8 mouse cellular contexts compared by ENCODE assay signal in the genomic region with DNA sequence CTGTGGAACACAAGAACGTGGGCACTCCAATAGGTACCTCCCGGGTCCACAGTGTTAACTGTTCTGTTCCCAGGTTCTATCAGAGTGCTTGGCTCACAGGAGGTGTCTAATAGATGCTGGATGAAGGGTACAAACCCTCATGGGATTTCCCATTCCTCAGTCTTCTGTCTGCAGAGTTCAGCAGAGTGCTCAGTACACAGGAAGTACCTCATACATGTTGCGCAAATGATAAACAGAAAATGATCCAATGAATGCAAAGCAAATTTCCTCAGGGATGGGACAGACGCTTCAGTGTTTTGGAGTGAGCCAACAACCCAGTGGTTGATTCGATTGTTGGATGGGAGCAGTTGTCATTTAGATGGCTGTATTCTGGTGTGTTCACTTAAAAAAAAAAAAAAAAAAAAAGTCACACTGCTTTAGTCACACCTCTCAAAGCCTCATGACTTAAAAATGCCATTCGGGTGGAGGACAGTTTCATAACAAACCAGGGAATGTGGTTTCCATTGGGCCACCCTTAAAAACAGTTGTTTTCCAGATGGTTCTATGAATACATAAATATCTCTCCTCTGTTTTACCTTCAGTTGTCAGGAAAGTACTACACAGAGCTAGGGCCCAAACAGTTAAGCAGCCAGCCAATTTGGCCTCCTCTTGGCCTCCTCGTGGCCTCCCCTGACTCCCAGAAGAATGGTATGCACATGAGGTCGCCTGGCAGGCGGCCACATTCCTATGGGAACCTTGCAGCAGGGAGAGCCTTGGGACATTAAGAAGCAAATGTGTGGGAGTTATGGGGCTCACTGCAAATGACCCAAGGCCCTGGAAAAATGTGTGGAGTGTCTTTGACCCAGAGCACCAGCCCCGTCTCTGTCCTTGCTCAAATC.
DNase-seq lines count a peak whose midpoint lies in the region; ATAC-seq lines count a peak whose summit lies in the region.

No protein-coding gene starts in this region.

- no peak overlapping the region for H3K9ac ChIP-seq in embryonic facial prominence, embryonic 12.5 days
- no peak overlapping the region for H3K9ac ChIP-seq in intestine, embryonic 15.5 days

- H3K4me2 ChIP-seq in embryonic facial prominence, embryonic 12.5 days (replicated peaks): no peak overlapping the region
- H3K4me2 ChIP-seq in intestine, embryonic 15.5 days (replicated peaks): no peak overlapping the region

- no peaks in the 10 kb centered on the region for H3K4me1 ChIP-seq in embryonic facial prominence, embryonic 12.5 days
- 0 out of 2 replicates have a peak, but pooled peaks cover 3% of the 10 kb centered on the region for H3K4me1 ChIP-seq in embryonic facial prominence, embryonic 10.5 days
- H3K4me1 ChIP-seq in intestine, embryonic 15.5 days (replicated peaks): no peaks in the 10 kb centered on the region

- no peak for DNase-seq in embryonic facial prominence, embryonic 10.5 days (ENCODE audit: low spot score)
- DNase-seq in embryo, embryonic 10.5 days (ENCODE audit: low spot score): peak; percentile 19
- peak; percentile 58 for DNase-seq in lung, postnatal 14 days
- no peak for DNase-seq in left cerebral cortex, adult 11 months (ENCODE audit: low spot score)
- DNase-seq in left cerebral cortex, adult 9 months (ENCODE audit: low spot score in 2 of 2): no peak
- no peak for DNase-seq in frontal cortex, postnatal 25 days (ENCODE audit: low spot score in 2 of 2)

- 55% methylated on average over 10 of the region's 10 CpGs for WGBS in embryonic facial prominence, embryonic 12.5 days
- 67% methylated on average over 10 of the region's 10 CpGs for WGBS in embryonic facial prominence, embryonic 10.5 days
- 58% methylated on average over 10 of the region's 10 CpGs for WGBS in intestine, embryonic 15.5 days

- H3K27me3 ChIP-seq in embryonic facial prominence, embryonic 12.5 days: no peaks in the 10 kb centered on the region
- H3K27me3 ChIP-seq in embryonic facial prominence, embryonic 10.5 days (replicated peaks; ENCODE audit: low read depth, poor library complexity, severe bottlenecking): no peaks in the 10 kb centered on the region
- H3K27me3 ChIP-seq in intestine, embryonic 15.5 days (replicated peaks): no peaks in the 10 kb centered on the region

- no peaks in the 10 kb centered on the region for H3K36me3 ChIP-seq in embryonic facial prominence, embryonic 12.5 days
- H3K36me3 ChIP-seq in embryonic facial prominence, embryonic 10.5 days (replicated peaks): no peaks in the 10 kb centered on the region
- no peaks in the 10 kb centered on the region for H3K36me3 ChIP-seq in intestine, embryonic 15.5 days

- no peak for ATAC-seq in embryonic facial prominence, embryonic 12.5 days (ENCODE audit: insufficient number of reproducible peaks, insufficient read depth, low FRiP score, low TSS enrichment)
- 0 out of 2 replicates have a peak, but pooled peaks have one; percentile 39 for ATAC-seq in intestine, embryonic 15.5 days

- H3K4me3 ChIP-seq in embryonic facial prominence, embryonic 12.5 days: no peak overlapping the region
- H3K4me3 ChIP-seq in embryonic facial prominence, embryonic 10.5 days: no peak overlapping the region
- no peak overlapping the region for H3K4me3 ChIP-seq in intestine, embryonic 15.5 days (replicated peaks)

- H3K27ac ChIP-seq in embryonic facial prominence, embryonic 12.5 days: 0 out of 2 replicates have a peak overlapping the region, but pooled peaks have one; percentile 51
- H3K27ac ChIP-seq in embryonic facial prominence, embryonic 10.5 days (replicated peaks): no peak overlapping the region
- no peak overlapping the region for H3K27ac ChIP-seq in intestine, embryonic 15.5 days

- no peaks in the 10 kb centered on the region for H3K9me3 ChIP-seq in embryonic facial prominence, embryonic 12.5 days
- H3K9me3 ChIP-seq in embryonic facial prominence, embryonic 10.5 days: no peaks in the 10 kb centered on the region
- H3K9me3 ChIP-seq in intestine, embryonic 15.5 days: no peaks in the 10 kb centered on the region

Comparison
In these comparisons a context has a peak if more than half of its experiments do, and no peak if none do; other contexts are left out.
1. DNase-seq: peak in embryo, embryonic 10.5 days (single experiment) and lung, postnatal 14 days (single experiment); none in embryonic facial prominence, embryonic 10.5 days (single experiment), left cerebral cortex, adult 11 months (single experiment), left cerebral cortex, adult 9 months (0 of 2) and frontal cortex, postnatal 25 days (0 of 2).